Mouse (Mus musculus): Measurements from ENCODE around the gene Emsy. TPM values are rescaled to one million over a fixed set of nuclear protein-coding genes. Genes with fewer than 3 reads are reported as not detected.

Gene Emsy
- polyA plus RNA-seq, 1 experiment from 2014 or later = 41.9 TPM

DNA sequence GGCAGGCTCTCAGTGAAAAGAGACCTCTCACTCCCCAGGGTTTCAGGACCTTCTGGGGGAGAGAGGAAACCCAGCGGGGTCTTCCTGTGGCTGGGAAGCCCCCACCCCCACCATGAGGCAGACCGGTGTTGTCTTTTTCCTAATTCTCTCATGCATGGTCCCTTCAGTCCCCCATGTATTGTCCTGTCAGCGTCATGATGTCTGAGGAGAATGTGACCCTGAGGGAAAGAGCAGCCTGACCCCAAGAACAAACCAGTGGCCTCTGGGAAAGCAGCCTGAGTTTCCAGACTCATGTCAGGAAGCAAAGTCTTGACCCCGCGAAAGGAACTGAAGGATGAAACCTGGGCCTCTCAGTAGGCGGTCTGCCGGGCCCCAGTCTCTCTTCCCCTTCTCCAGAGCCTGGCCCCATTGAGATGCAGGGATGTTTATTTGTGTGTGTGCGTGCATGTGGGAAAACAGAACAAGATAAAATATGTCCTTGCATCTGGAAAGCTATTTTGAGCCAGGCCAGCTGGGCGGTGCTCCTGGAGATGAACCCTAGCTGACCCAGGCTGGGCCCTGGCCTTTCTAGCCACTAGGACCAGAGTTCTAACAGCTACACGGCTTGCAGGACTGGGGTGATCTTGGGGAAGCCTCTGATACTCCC is 84.2 kb downstream of the Emsy start:
- no peaks in the 10 kb centered on the region for H3K36me3 ChIP-seq
- no peak overlapping the region for H3K27ac ChIP-seq
- 17% methylated on average over 10 of the region's 10 CpGs for WGBS

DNA sequence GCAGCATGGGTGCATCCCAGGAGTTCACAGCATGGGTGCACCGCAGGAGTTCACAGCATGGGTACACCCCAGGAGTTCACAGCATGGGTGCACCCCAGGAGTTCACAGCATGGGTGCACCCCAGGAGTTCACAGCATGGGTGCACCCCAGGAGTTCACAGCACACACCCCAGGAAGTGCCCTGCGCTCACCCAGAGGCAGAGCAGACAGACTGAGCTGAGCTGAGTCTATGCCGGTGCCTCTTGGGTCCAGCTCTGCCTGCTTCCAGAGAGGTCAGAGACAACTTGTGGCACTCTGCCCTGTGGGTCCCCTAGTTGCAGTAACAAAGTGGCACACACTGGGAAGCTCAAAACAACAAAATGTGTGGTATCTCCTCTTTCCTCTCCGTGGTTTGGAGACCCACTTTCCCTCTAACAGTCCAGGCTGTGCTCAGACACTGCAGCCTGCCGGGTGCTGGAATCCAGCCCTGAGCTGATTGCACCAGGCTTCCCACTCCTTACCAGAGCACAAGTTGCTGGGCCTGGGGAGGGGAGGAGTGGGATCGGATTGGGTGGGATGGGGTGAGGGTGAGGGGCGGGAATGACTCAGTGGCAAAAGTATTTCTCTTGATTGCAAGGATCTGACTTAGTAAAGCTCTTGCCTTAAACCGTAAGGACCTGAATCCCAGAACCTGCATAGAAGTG is 85.6 kb downstream of the Emsy start:
- Histone ChIP-seq H3K9ac (no peak overlapping the region), H3K27me3 (no peaks in the 10 kb centered on the region), H3K27ac (no peak overlapping the region), H3K9me3 (replicated peaks) (no peaks in the 10 kb centered on the region), H3K4me3 (no peak overlapping the region), H3K36me3 (no peaks in the 10 kb centered on the region), H3K4me2 (replicated peaks) (no peak overlapping the region), H3K4me1 (peaks cover 4% of the 10 kb centered on the region; the same call in 1 of the 2 replicates)
- 71% methylated on average over 8 of the region's 8 CpGs for WGBS
- no peak for ATAC-seq (ENCODE audit: low FRiP score)

More for the DNA sequence above, 84.2 kb downstream of the Emsy start:
- peaks cover 4% of the 10 kb centered on the region; the same call in 1 of the 2 replicates for H3K4me1 ChIP-seq
- no peak for ATAC-seq (ENCODE audit: low FRiP score)
- no peaks in the 10 kb centered on the region for H3K27me3 ChIP-seq
- no peak overlapping the region for H3K9ac ChIP-seq
- H3K4me3 ChIP-seq = no peak overlapping the region
- H3K9me3 ChIP-seq (replicated peaks) = no peaks in the 10 kb centered on the region
- no peak overlapping the region for H3K4me2 ChIP-seq (replicated peaks)

DNA sequence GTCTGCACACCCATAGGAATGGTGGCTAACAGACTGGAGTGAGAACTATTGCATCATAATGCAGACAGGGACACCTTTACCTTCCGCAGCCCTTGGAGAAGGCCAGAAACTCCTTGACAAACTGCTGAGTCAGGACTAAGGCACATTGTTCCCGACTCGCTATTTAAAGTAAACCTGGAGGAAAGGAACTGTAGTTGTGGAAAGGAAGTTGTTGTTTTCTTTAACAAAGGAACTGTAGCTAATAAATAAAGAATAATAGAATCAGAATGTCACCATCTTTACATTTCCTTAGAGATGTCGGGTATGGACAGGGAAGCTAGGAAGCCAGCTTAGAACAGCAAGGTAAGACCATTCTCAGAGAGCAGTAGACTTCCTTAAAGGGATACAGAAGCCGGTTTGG is 89.5 kb downstream of the Emsy start:
- Histone ChIP-seq H3K27me3 (no peaks in the 10 kb centered on the region), H3K9ac (no peak overlapping the region), H3K27ac (no peak overlapping the region), H3K4me2 (replicated peaks) (no peak overlapping the region), H3K4me3 (no peak overlapping the region), H3K9me3 (replicated peaks) (no peaks in the 10 kb centered on the region), H3K4me1 (no peaks in the 10 kb centered on the region), H3K36me3 (no peaks in the 10 kb centered on the region)
- no peak for ATAC-seq (ENCODE audit: low FRiP score)
- 38% methylated on average over 5 of the region's 5 CpGs for WGBS

DNA sequence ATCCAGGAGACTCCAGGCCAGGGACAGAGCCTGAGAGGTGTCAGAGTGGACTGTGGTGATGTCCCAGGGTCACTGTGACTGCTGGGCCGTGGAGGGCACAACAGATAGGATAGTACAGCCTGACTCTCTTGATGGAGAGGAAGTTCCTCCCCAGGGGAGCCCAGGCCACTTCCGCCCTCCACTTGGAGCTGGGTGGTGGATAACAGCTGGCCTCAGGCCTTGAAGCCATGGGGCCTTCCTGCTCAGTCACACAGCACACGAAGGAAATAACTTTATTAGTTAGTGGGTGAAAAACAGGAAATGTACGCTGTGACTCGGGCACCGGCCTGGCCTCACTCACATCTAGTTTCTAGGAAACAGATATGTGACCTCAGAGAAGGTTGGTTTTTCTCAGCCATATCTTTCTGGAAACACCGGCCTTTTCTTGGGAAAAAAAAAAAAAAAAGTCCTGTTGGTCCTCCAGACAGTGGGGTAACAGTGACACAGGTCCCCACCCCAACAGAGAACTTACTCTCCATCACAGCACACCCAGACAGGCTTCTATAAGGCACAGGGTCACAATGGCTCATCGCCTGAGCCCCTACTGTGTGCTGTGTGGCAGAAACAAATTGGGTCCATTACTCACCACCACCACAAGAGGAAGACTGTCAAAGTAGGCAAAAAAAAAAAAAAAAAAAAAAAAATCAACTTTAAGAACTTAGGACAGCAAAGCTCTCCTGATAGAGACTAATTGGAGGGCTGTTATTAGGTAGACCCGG is 91.8 kb downstream of the Emsy start:
- Histone ChIP-seq H3K36me3 (no peaks in the 10 kb centered on the region), H3K27ac (no peak overlapping the region), H3K9ac (no peak overlapping the region), H3K27me3 (no peaks in the 10 kb centered on the region), H3K4me2 (replicated peaks) (no peak overlapping the region), H3K4me1 (no peaks in the 10 kb centered on the region), H3K4me3 (no peak overlapping the region), H3K9me3 (replicated peaks) (no peaks in the 10 kb centered on the region)
- no peak for ATAC-seq (ENCODE audit: low FRiP score)
- 73% methylated on average over 9 of the region's 9 CpGs for WGBS

DNA sequence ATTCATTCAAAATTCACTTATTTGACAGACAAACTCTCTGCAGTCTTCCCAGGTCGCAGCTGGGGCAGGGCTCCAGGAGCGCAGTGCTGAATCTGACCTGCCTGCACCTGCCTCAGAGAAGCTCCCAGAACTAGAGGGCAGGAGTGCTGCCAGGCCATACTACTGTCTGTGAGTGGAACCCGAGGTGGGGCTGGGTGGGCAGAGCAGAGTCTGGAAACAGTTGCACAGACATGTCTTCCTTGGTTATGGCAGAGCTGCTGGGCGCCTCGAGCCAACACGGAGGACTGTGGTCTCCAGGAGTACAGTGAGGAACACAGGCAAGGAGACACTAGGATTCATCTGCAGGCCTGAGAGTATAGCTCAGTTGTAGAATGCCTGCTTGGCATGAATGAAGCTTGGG is 92.6 kb downstream of the Emsy start:
- no peaks in the 10 kb centered on the region for H3K4me1 ChIP-seq
- WGBS = 89% methylated on average over 6 of the region's 6 CpGs

DNA sequence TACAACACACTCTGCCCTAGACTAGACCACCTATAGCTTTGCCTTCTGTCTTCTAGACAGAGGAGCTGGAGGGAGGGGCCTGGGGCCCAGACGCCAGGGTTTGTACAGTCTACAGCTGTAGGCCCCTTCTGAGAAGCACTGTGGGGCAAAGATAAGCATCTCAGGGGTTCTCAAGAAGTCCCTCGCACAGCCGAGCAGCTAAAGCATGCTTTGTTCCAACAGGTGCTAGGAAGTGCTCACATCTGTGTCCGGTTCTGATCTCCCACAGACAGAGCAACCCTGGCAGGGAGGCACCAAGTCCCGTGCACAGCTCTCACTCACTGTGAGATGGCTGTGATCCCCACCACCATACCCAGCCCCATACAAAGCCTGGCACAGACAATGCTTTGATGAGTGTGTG is 93.6 kb downstream of the Emsy start:
- no peaks in the 10 kb centered on the region for H3K27me3 ChIP-seq
- no peak overlapping the region for H3K27ac ChIP-seq
- H3K9ac ChIP-seq = no peak overlapping the region
- H3K36me3 ChIP-seq = no peaks in the 10 kb centered on the region
- WGBS = 81% methylated on average over 5 of the region's 5 CpGs
- no peak overlapping the region for H3K4me2 ChIP-seq (replicated peaks)
- ATAC-seq (ENCODE audit: low FRiP score) = no peak
- no peaks in the 10 kb centered on the region for H3K4me1 ChIP-seq
- no peaks in the 10 kb centered on the region for H3K9me3 ChIP-seq (replicated peaks)
- H3K4me3 ChIP-seq = no peak overlapping the region

More for the DNA sequence above, 92.6 kb downstream of the Emsy start:
- H3K27me3 ChIP-seq = no peaks in the 10 kb centered on the region
- no peak overlapping the region for H3K9ac ChIP-seq
- no peak overlapping the region for H3K27ac ChIP-seq
- H3K4me3 ChIP-seq = no peak overlapping the region
- H3K36me3 ChIP-seq = no peaks in the 10 kb centered on the region
- no peaks in the 10 kb centered on the region for H3K9me3 ChIP-seq (replicated peaks)
- H3K4me2 ChIP-seq (replicated peaks) = no peak overlapping the region
- ATAC-seq (ENCODE audit: low FRiP score) = no peak

DNA sequence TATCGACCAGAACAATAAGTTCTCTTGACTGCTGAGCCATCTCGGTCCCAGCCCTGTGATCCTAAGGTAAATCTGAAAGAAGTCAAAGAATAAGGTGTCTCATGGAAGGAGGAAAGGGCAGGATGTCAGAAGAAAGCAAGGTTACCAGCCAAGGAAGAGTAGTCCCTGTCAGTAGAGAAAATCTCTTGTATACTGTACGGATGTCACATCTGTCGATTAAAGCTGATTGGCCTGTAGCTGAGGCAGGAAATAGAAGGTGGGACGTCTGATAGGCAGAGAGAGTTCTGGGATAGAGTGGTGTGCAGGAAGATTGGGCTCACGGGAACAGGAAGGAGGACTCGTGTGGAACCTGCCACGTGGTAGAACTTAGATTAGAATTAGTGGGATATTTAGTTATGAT is 94.4 kb downstream of the Emsy start:
- H3K36me3 ChIP-seq = no peaks in the 10 kb centered on the region
- H3K4me1 ChIP-seq = no peaks in the 10 kb centered on the region
- H3K27me3 ChIP-seq = no peaks in the 10 kb centered on the region
- no peak for ATAC-seq (ENCODE audit: low FRiP score)
- no peak overlapping the region for H3K27ac ChIP-seq
- WGBS = 85% methylated on average over 8 of the region's 8 CpGs
- H3K9me3 ChIP-seq (replicated peaks) = no peaks in the 10 kb centered on the region
- H3K4me2 ChIP-seq (replicated peaks) = no peak overlapping the region
- no peak overlapping the region for H3K9ac ChIP-seq
- H3K4me3 ChIP-seq = no peak overlapping the region

DNA sequence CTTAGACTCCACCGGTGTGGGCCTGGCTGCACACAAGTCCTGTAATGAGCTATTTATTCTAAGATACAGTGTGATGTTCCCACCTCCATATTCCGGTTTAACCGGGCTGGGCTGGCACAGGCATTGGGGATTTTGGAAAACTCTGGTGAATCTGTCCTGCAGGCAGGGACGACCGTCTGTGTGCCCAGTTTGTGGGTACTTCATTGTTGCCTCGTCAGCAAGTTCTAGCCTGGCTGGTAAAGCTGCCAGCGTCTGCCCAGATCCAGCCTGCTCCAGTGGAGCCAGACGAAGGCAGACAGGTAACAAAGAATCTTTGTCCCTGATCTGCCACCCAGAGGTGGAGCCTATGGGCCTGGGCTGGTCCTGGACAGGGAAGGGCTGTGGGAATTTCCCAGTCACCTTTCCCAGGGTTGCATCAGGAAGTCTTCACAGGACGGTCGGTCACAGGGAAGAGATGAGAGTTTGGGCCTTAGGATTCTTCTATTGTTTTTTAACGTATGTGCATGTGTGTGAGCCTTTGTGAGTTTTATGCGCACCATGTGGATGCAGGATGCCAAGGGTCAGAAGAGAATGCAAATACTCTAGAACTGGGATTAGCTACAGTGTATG is 94.9 kb downstream of the Emsy start:
- Histone ChIP-seq H3K4me2 (replicated peaks) (no peak overlapping the region), H3K36me3 (no peaks in the 10 kb centered on the region), H3K9me3 (replicated peaks) (no peaks in the 10 kb centered on the region), H3K27ac (no peak overlapping the region), H3K9ac (no peak overlapping the region), H3K27me3 (no peaks in the 10 kb centered on the region), H3K4me1 (no peaks in the 10 kb centered on the region), H3K4me3 (no peak overlapping the region)
- 77% methylated on average over 12 of the region's 12 CpGs for WGBS
- no peak for ATAC-seq (ENCODE audit: low FRiP score)

DNA sequence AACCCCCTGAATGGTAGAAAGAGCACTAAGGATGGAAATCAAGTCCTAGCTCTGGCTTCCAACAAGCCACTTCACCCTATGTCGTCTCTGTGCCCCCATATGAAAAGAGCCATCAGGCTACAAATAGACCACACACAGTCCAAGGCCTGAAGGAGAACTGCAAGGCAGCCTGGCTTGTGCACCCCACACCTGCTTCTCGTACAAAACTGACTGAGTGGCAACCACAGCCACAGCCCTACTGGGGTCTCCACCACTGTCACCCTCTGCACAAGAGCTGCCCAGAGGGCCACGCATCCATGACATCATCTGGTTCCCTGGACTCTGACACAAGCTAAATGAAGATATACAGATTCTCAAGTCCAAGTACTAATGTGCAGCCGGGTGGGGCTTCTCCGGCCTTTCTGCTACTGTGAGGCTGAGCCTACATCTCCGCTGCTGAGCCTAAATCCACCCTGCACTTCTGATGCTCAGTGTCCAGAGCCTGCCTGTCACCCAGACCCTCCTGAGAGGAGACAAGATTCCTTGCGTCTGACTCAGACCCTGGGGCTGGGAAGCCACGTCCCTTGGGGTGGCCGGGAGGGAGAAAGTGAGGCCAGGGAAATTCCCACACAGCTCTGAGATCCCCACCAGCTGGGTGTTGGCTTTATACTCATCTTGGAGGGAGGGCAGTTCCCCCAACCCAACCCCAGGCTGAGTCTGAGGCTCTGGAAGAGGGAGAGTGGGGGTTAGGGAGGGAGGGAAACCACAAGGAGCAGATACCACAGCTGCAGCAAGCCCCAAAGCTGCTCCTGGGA is 98.3 kb downstream of the Emsy start:
- Histone ChIP-seq H3K9me3 (replicated peaks) (no peaks in the 10 kb centered on the region), H3K27ac (no peak overlapping the region), H3K36me3 (no peaks in the 10 kb centered on the region), H3K9ac (no peak overlapping the region), H3K4me2 (replicated peaks) (no peak overlapping the region), H3K4me1 (no peaks in the 10 kb centered on the region), H3K27me3 (no peaks in the 10 kb centered on the region), H3K4me3 (no peak overlapping the region)
- WGBS = 81% methylated on average over 9 of the region's 9 CpGs
- no peak for ATAC-seq (ENCODE audit: low FRiP score)

DNA sequence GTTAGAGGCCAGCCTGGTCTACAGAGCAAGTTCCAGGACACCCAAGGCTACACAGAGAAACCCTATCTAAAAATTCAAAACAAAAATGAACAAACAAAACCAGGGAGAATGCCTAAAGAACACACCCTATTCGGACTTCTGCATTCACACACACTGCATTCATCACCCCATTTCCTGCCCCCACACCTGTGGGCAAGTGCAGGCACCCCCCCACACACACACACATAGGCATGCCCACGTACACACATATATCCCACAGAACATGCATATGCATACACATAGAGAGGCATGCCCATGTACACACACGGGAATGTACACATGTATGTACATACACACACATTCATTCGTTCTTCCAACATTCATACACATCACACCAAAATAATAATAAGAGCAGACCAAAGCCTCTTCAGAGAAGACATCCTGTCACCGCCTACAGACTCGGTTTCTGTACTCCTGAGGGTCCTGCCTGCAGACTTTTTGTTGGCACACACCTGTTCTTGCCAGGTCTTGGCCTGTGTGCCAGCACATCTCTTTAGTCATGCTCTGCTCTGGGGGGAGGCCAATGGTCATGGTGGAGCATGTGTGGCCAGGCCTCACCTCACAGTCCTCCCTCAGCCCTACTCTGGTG is 99.7 kb downstream of the Emsy start:
- Histone ChIP-seq H3K9me3 (replicated peaks) (no peaks in the 10 kb centered on the region), H3K4me3 (no peak overlapping the region), H3K27ac (no peak overlapping the region), H3K9ac (no peak overlapping the region), H3K27me3 (no peaks in the 10 kb centered on the region), H3K4me2 (replicated peaks) (no peak overlapping the region), H3K36me3 (no peaks in the 10 kb centered on the region), H3K4me1 (no peaks in the 10 kb centered on the region)
- 86% methylated on average over 6 of the region's 6 CpGs for WGBS
- no peak for ATAC-seq (ENCODE audit: low FRiP score)

DNA sequence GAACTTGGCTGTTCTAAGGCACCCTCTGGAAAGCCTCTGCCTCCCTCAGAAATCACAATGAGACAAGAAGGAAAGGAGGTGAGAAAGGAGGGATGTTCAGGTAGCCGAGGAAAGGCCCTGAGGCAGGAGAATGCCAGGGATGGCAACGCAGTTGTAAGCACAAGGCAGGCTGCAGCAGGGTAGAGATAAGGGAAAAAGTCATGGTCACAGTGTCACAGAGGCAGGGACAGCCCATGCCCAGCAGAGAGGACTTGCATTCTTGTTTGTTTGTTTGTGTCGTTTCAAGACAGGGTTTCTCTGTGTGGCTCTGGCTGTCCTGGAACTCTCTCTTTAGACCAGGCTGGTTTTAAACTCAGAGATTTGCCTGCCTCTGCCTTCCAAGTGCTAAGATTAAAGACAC is 105.5 kb downstream of the Emsy start:
- Histone ChIP-seq H3K27ac (no peak overlapping the region), H3K4me2 (replicated peaks) (no peak overlapping the region), H3K4me3 (no peak overlapping the region), H3K36me3 (no peaks in the 10 kb centered on the region), H3K27me3 (no peaks in the 10 kb centered on the region), H3K9me3 (replicated peaks) (no peaks in the 10 kb centered on the region), H3K9ac (no peak overlapping the region), H3K4me1 (no peaks in the 10 kb centered on the region)
- no peak for ATAC-seq (ENCODE audit: low FRiP score)
- 75% methylated on average over 3 of the region's 3 CpGs for WGBS
